Mouse (Mus musculus) c-Kit-positive CD71-positive TER-119-negative erythroid progenitor cells, embryonic 14.5 days (primary cell): ENCODE measurements around the gene Kctd14.

Experiments used
- DNase-seq: peaks from one replicate; pipeline ENCODE4 v3.0.0-alpha.2; 2013; ENCODE audit warnings: low read depth

The Kctd14 gene

DNA sequence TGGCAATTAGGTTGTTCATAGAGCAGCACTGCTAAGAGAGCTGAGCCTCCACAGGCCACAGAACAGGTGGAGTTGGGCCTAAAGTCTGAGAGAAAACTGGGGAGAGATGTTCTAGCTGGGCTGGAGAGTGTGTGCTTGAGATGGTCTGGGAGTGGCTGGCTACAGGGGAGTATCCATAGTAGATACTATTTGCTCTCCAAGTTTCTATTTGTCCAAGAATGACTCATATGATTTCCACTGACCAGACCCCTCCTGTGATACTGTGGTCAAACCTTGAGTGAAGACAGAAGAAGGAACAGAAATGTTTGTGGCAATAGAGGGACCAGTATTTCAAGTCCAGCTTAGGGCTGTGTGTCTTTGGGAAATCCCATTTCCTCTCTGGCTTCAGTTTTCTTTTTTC, 12.1 kb upstream of the Kctd14 start:
- no peak for DNase-seq

- DNase-seq, result no peak
Measured at GRCm38 (mm10) chr7:97446171-97446925, 4.8 kb upstream of the Kctd14 start.

- no peak for DNase-seq
Measured at GRCm38 (mm10) chr7:97447050-97447531, 4.0 kb upstream of the Kctd14 start.

- no peak for DNase-seq
Measured at GRCm38 (mm10) chr7:97452196-97452595, 1.1 kb downstream of the Kctd14 start.

DNA sequence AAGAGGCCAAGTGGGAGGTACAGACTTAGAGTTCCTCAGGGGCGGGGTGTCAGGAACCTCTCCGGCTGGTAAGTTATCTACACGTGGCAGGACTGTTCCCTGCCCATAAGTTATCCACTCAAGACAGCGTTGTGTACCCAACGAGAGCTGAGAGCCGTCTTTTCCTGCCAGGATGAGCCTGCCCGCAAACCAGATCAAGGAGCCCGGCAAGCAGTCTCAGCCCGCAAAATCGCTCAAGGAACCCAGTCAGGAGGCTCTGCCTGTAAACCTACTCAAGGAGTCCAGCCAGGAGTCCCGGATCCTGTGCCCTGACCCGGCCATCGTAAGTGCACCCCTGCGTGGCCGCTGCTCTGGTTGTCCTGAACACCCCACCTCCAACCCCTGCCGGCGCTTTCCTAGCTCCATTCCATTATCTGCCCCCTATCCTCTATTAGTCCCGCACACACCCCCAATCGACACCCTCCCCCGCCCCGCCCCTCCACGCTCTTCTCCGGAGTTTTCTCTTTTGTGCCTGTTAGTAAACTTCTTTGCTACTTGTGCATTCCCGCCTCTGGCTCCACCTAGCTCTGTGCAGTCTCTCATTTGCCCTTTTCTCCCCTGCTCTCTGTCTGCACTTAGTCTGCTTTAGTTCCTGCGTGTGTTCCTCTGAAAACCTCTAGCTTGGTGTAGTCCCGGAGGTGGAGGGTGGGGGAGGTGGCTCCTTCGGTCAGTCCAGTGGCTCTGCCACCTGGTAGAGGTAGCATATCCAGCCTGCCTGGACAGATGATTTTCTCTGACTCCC, 2.2 kb downstream of the Kctd14 start:
- DNase-seq, result peak; percentile 72

- DNase-seq, result no peak
Measured at GRCm38 (mm10) chr7:97454795-97455194, 3.7 kb downstream of the Kctd14 start.

- no peak for DNase-seq
Measured at GRCm38 (mm10) chr7:97455577-97455976, 4.5 kb downstream of the Kctd14 start.

- DNase-seq, result no peak
Measured at GRCm38 (mm10) chr7:97473001-97473400, 21.9 kb downstream of the Kctd14 start.

DNA sequence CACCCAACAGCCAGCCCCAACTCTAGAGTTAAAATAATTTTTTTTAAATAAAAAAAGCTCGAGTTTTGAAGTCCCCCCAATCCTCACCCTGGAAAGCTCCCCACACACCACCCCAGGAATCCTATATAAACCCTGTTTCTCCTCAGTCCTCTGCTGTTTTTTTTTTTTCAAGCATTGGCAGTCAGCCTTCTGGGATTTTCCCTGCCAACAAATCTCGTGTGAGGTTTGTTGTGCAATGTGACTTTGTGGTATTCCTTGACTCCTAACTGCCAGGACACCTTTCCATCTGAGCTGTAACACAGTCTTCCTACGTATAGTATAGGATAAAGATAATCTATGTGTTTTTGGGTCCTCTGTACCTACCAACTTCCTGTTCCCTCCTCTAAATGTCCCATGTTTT, 28.2 kb downstream of the Kctd14 start:
- DNase-seq, result no peak

DNA sequence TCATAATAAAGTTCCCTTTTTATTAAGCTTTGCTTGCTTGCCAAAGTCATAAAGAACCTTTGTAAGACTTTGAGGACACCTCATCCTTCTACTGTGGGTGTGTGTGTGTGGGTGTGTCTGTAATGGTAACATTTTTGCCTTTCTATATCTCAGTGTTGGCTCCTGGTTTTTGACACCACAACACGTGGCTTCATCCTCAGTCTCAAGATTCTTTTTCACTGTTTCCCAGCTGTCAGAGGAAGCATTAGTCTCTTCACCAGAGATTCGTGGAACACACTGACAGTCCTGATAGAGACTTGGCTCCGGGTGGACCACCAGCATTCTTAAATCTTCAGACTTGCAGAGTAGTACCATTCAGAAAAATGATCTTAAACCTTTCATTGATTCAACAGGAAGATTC, 29.2 kb downstream of the Kctd14 start:
- DNase-seq, result no peak

- DNase-seq, result peak; percentile 94
Measured at GRCm38 (mm10) chr7:97480821-97481339, 29.8 kb downstream of the Kctd14 start, which contains the start of gene Ints4. Gene Ints4, plus strand, starts transcription at chr7:97480956.

GRCm38 (mm10) chr7:97483378-97483777, 32.3 kb downstream of the Kctd14 start:
- no peak for DNase-seq

GRCm38 (mm10) chr7:97491157-97491556, 40.0 kb downstream of the Kctd14 start:
- DNase-seq, result no peak

DNA sequence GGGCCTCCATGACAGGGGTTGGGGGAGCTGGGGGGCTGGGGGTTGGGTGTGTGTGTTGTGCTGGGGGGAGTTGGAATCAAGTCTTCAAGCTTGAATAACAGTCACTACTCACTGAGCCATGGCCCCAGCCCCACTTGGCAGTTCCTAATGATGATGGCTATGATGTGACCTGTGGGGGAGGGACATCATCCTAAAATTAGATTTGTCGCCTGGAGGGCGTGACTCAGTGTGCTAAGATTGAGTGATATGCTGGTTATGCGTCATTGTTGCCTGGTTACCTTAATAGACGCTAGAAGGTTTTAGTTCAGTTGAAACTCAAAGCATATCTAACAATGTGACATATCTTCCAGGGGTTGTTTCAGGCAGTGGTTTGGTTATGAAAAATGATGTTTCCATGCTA, 41.3 kb downstream of the Kctd14 start:
- peak; percentile 14 for DNase-seq

- DNase-seq, result no peak
Measured at GRCm38 (mm10) chr7:97495052-97495451, 43.9 kb downstream of the Kctd14 start.

- no peak for DNase-seq
Measured at GRCm38 (mm10) chr7:97500555-97501209, 49.6 kb downstream of the Kctd14 start.
